Mouse (Mus musculus) forebrain, embryonic 14.5 days (tissue): ENCODE data around the gene Zc3hav1. TPM values are rescaled to one million over a fixed set of nuclear protein-coding genes. Genes with fewer than 3 reads are reported as not detected.

Experiments used
- ATAC-seq: fragments of 200-750 bp; cut with Nextera tagmentation; 2 replicates; pipeline ENCODE4 v1.8.0; 2017; ENCODE audit warnings: mild to moderate bottlenecking, moderate library complexity
- DNase-seq: peaks from one replicate; pipeline ENCODE4 v3.0.0-alpha.2; 2015; ENCODE audit warnings: low spot score
- H3K27ac ChIP-seq: fragments of 300-500 bp; sonication (generic); 2 replicates; pipeline ENCODE4 v1.5.1; 2014; ENCODE audit warnings: low read depth, mild to moderate bottlenecking, control low read depth, low read length, moderate library complexity
- H3K27me3 ChIP-seq: fragments of 300-500 bp; sonication (generic); replicated peaks from 2 replicates; pipeline ENCODE4 v1.6.1; 2014; ENCODE audit warnings: low read length, control low read depth, mixed read lengths; ENCODE audit not compliant: control insufficient read depth, insufficient read depth
- H3K36me3 ChIP-seq: fragments of 300-500 bp; sonication (generic); 2 replicates; pipeline ENCODE4 v1.6.1; 2014; ENCODE audit warnings: low read length, control low read depth; ENCODE audit not compliant: control insufficient read depth, insufficient read depth
- H3K4me1 ChIP-seq: fragments of 300-500 bp; sonication (generic); 2 replicates; pipeline ENCODE4 v1.6.1; 2014; ENCODE audit warnings: antibody characterized with exemption, low read length, control low read depth; ENCODE audit not compliant: control insufficient read depth, insufficient read depth
- H3K4me2 ChIP-seq: fragments of 300-500 bp; sonication (generic); 2 replicates; pipeline ENCODE4 v1.6.1; 2014; ENCODE audit warnings: mild to moderate bottlenecking, control low read depth, low read length
- H3K4me3 ChIP-seq: fragments of 300-500 bp; sonication (generic); 2 replicates; pipeline ENCODE4 v1.5.1; 2014; ENCODE audit warnings: low read depth, low read length, control low read depth
- H3K9ac ChIP-seq: fragments of 300-500 bp; sonication (generic); 2 replicates; pipeline ENCODE4 v1.6.1; 2014; ENCODE audit warnings: mild to moderate bottlenecking, low read length, control low read depth, moderate library complexity
- H3K9me3 ChIP-seq: fragments of 300-500 bp; sonication (generic); replicated peaks from 2 replicates; pipeline ENCODE4 v1.6.1; 2016; ENCODE audit warnings: low read length, control low read depth, mixed read lengths; ENCODE audit not compliant: control insufficient read depth
- WGBS: fragments of 180-500 bp; shearing (Covaris S2); extraction: QIAGEN DNeasy Blood & Tissue Kit; methylation state at CpG from one replicate; pipeline ENCODE4 v1.1.7; 2014; 5-methylcytosine and 5-hydroxymethylcytosine counted together
- polyA plus RNA-seq: library from polyadenylated mRNA; unstranded; fragments of >200 nt; fragmentation: Nextera tagmentation; extraction: Ambion mirVana; gene quantifications from 2 replicates; pipeline ENCODE4 v1.2.1, GENCODE M21; 2014

Zc3hav1 gene
- polyA plus RNA-seq, 1 experiment from 2014 or later = 0.71 TPM

DNA sequence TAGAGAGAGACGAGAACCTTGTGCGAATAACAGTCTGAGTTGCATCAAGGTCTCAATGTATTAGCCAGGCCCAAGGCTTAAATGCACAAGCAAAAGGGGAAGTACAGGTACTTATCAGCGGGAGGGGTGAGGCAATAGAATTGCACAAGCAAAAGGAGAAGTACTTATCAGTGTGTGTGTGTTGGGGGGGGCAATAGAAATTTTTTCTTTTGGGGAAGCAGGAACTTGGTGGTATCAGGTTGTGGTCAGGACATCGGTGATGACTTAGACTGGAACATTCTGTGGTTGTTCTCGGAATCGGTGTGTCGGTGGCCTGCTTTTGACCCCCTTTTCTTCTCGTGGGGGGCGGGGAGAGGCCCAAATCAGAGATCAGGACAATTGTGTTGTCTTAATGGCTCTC lies 33.8 kb downstream of the Zc3hav1 start:
- Histone ChIP-seq H3K4me3 (no peak overlapping the region), H3K4me1 (no peaks in the 10 kb centered on the region), H3K9ac (no peak overlapping the region), H3K4me2 (no peak overlapping the region), H3K27ac (no peak overlapping the region), H3K27me3 (no peaks in the 10 kb centered on the region), H3K9me3 (no peaks in the 10 kb centered on the region), H3K36me3 (no peaks in the 10 kb centered on the region)
- 90% methylated on average over 9 of the region's 9 CpGs for WGBS
- DNase-seq = no peak
- ATAC-seq = no peak

DNA sequence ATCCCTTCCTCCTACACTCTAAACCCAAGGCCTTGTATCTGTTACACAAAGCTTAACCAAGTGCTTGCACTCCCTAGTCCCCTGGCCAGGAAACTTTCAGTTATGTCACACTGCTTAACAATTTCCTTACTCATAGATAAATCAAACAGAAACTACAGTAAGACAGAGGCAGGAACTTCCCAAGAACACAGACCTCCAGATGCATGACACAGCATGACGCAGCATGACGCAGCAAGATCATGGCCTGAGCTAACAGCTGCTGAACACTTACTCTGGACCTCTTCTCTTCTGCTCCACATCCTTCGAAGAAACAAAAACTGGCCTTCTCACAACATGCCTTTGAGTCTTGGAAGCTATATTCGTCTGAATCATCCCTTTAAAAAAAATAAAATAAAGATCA lies 38.4 kb downstream of the Zc3hav1 start:
- H3K4me1 ChIP-seq = no peaks in the 10 kb centered on the region
- ATAC-seq (no peak), DNase-seq (no peak)
- no peaks in the 10 kb centered on the region for H3K9me3 ChIP-seq
- WGBS = 93% methylated on average over 4 of the region's 4 CpGs
- no peak overlapping the region for H3K4me3 ChIP-seq
- H3K4me2 ChIP-seq = no peak overlapping the region
- H3K36me3 ChIP-seq = no peaks in the 10 kb centered on the region
- no peaks in the 10 kb centered on the region for H3K27me3 ChIP-seq
- no peak overlapping the region for H3K27ac ChIP-seq
- no peak overlapping the region for H3K9ac ChIP-seq

GRCm38 (mm10) chr6:38309741-38310140 lies 44.7 kb downstream of the Zc3hav1 start:
- no peak overlapping the region for H3K27ac ChIP-seq
- no peaks in the 10 kb centered on the region for H3K36me3 ChIP-seq
- DNase-seq (no peak), ATAC-seq (no peak)
- H3K4me2 ChIP-seq = no peak overlapping the region
- no peaks in the 10 kb centered on the region for H3K4me1 ChIP-seq
- H3K9ac ChIP-seq = no peak overlapping the region
- no peaks in the 10 kb centered on the region for H3K27me3 ChIP-seq
- no peak overlapping the region for H3K4me3 ChIP-seq
- no peaks in the 10 kb centered on the region for H3K9me3 ChIP-seq

- Histone ChIP-seq H3K36me3 (no peaks in the 10 kb centered on the region), H3K4me3 (no peak overlapping the region), H3K9ac (no peak overlapping the region), H3K27ac (no peak overlapping the region), H3K4me2 (no peak overlapping the region), H3K27me3 (no peaks in the 10 kb centered on the region), H3K9me3 (no peaks in the 10 kb centered on the region), H3K4me1 (no peaks in the 10 kb centered on the region)
- 78% methylated on average over 3 of the region's 3 CpGs for WGBS
- ATAC-seq (no peak), DNase-seq (no peak)
Observed at GRCm38 (mm10) chr6:38304981-38305380, 49.4 kb downstream of the Zc3hav1 start.

DNA sequence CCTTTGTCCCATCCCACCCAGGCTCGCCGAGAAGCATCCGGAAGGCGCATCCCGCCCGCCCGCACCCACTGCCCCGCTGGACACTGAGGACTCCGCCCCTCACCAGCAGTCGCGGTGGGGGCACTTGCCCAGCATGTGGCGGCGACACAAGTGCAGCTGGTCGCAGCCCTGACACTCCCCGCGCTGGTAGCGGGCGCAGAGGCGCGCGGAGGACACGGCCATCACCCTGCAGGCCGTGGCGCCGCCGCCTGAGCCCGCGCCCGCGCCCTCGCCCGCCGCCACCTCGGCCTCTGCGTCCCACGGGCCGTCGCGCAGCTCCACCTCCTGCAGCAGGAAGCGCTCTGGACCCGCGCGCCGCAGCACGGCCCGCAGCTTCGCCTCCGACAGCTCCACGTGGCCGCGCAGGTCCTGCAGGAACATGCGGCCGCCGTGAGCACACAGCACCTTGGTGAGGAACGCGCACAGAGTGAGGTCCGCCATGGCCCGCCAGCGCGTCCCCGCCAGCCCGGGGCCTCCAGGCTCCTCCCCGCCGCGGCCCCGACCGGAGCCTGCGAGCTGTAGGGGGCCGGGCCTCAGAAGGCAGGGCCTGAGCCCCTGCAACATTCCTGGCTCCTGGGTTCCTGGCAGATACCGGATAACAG lies 55.5 kb downstream of the Zc3hav1 start, which contains the start of gene Zc3hav1l:
TSS of gene Zc3hav1l (minus strand) at position 499 of the 641 bp plus-strand sequence.
- peak within 1 kb of the TSS; percentile 92 for H3K27ac ChIP-seq
- H3K9me3 ChIP-seq = no peaks in the 10 kb centered on the region
- DNase-seq (peak; percentile 84), ATAC-seq (peak; percentile 97)
- peak within 1 kb of the TSS; percentile 76 for H3K4me3 ChIP-seq
- peaks cover 27% of the 10 kb centered on the region for H3K36me3 ChIP-seq
- no peaks in the 10 kb centered on the region for H3K27me3 ChIP-seq
- H3K9ac ChIP-seq = peak within 1 kb of the TSS; percentile 95
- H3K4me2 ChIP-seq = peak within 1 kb of the TSS; percentile 70
- peaks cover 3% of the 10 kb centered on the region; the same call in 1 of the 2 replicates for H3K4me1 ChIP-seq
- WGBS = under 1% methylated on average over 67 of the region's 70 CpGs

- Histone ChIP-seq H3K4me2 (peak overlapping the region; percentile 70), H3K27ac (peak overlapping the region; percentile 92), H3K36me3 (peaks cover 27% of the 10 kb centered on the region), H3K9ac (peak overlapping the region; percentile 95), H3K4me3 (peak overlapping the region; percentile 76), H3K27me3 (no peaks in the 10 kb centered on the region), H3K9me3 (no peaks in the 10 kb centered on the region), H3K4me1 (peaks cover 3% of the 10 kb centered on the region; the same call in 1 of the 2 replicates)
- ATAC-seq (peak; percentile 51), DNase-seq (peak; percentile 58)
- 1% methylated on average over 10 of the region's 10 CpGs for WGBS
Observed at GRCm38 (mm10) chr6:38298246-38298635, 56.2 kb downstream of the Zc3hav1 start.

- ATAC-seq (no peak), DNase-seq (peak; percentile 4)
- peak overlapping the region; percentile 76 for H3K4me3 ChIP-seq
- peak overlapping the region; percentile 95 for H3K9ac ChIP-seq
- 50% methylated on average over 12 of the region's 12 CpGs for WGBS
- peaks cover 31% of the 10 kb centered on the region for H3K36me3 ChIP-seq
- peak overlapping the region; percentile 70 for H3K4me2 ChIP-seq
- H3K9me3 ChIP-seq = no peaks in the 10 kb centered on the region
- H3K27ac ChIP-seq = peak overlapping the region; percentile 92
- peaks cover 3% of the 10 kb centered on the region; the same call in 1 of the 2 replicates for H3K4me1 ChIP-seq
- H3K27me3 ChIP-seq = no peaks in the 10 kb centered on the region
Observed at GRCm38 (mm10) chr6:38297580-38298245, 56.7 kb downstream of the Zc3hav1 start.

GRCm38 (mm10) chr6:38293708-38294107 lies 60.7 kb downstream of the Zc3hav1 start:
- no peak for DNase-seq
- H3K4me2 ChIP-seq = no peak overlapping the region
- 48% methylated on average over 3 of the region's 3 CpGs for WGBS
- no peak for ATAC-seq
- no peak overlapping the region for H3K4me3 ChIP-seq
- peaks cover 53% of the 10 kb centered on the region for H3K36me3 ChIP-seq
- H3K4me1 ChIP-seq = peaks cover 3% of the 10 kb centered on the region; the same call in 1 of the 2 replicates
- H3K9me3 ChIP-seq = no peaks in the 10 kb centered on the region
- no peak overlapping the region for H3K27ac ChIP-seq
- no peak overlapping the region for H3K9ac ChIP-seq
- no peaks in the 10 kb centered on the region for H3K27me3 ChIP-seq
